Mouse (Mus musculus) MN1 (cell line): Measurements from ENCODE around the gene Paxx.

Experiments used
- DNase-seq: peaks from one replicate; pipeline ENCODE4 v3.0.0-alpha.2; 2016; ENCODE audit warnings: low spot score

Paxx gene

DNA sequence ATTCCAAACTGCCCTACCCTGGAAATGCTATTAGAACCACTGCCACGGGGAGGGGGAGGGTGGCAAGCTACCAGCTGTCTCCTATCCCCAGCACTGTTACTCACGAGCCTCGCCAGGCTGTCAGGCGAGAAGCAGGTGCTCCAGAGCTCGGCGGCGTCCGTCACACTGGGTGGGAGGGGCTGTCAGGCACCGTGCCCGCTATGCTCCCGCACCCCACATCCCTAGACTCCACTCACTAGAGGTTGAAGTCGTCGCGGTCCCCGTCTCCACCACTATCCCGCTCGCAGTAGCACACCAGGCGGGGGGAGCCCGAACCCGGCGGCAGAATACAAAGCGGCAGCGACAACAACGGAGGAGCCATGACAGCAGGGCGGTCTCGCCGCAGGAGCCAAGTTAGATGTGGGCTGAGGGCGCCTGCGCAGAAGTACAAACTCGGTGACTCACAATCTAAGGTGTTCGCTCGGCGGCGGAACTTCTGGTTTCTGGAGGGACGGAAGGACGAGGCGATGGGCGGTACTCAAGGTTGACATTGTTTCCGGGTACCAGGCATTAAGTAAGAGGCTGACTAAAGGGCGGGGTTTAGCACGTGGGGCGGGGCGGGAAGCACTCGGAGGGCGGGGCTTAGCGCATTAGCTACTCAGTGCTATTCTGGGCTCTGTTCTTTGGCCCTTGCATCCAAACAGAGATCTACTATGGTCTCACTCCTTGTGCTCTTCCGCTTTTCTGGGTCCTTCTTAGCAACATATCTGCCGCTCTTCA, at the start of gene Paxx:
Paxx (minus strand) TSS at position 544 of the 759 bp plus-strand sequence.
- DNase-seq: peak; percentile 94

DNA sequence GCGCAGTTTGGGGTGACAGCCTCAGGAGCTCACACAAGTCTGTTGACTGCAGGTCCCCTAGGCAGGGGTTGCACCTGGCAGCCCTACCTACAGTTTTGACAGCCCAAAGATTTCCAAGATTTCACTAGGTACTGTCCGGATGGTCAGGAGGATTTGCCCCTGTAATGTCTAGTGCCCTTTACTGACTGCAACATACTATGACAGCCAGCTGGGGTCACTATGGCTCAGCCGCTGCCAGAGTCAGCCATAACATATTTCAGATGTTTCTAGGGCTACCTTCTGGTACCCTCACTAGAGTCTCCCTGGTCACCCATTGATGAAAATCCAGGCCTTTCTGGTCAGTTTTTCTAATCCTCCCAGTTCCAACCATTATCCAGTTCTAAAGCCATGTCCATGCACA, 49.0 kb upstream of the Paxx start:
- DNase-seq: no peak

DNA sequence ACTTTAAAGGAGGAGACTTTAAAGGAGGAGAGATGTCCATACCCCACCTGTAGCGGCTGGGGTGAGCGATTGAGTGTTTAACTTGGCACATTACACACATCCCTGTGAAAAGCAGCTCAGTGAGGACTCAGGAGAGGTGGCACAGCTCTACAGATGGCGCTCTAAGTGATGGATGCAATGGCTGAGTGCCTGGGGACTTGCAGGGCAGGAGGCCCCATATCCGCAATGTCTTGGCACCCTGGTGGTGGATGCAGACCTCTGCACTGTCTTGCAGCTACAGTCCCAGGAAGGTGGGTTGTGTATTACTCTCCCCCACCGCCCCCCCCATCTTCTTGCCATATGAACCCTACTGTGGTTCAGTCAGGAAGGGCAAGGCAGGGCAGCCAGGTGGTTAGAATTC, 46.1 kb upstream of the Paxx start:
- peak; percentile 21 for DNase-seq

DNA sequence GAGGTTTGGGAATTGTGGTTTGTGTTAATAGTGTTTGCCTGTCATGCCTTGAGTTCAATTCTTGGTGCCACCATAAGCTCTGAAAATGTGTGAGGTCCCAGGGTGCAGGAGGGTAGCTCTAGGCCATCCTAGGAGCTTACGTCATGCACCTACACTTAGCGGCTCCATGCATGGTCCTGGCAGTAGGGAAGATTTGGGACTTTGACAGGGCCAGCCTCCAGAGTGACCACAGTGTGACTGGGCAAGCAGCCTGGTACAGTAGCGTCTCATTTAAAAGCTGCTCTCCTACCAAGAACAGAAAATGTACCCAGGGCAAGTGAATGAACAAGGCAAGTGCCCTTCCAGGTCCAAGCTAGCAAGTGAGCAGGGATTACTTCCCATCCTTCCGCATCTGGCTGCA, 45.0 kb upstream of the Paxx start:
- no peak for DNase-seq

DNA sequence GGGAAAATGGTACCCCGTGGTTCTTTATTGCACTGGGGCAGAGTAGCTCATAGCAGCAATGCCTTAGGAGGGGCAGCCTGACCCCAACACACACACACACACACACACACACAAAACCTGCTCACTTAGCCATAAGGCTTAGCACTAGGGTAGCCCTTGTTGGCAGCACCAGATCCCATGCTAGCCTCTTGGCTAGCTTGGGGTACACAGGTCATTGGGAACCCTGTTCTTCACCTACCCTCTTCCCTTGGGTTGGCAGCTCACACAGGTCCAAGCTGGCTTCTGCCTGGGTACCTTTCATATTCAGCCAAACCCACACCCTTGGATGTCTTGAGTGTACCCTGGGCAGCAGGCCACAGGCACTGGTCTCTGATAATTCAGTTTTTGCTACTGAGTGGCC, 44.1 kb upstream of the Paxx start:
- no peak for DNase-seq

DNA sequence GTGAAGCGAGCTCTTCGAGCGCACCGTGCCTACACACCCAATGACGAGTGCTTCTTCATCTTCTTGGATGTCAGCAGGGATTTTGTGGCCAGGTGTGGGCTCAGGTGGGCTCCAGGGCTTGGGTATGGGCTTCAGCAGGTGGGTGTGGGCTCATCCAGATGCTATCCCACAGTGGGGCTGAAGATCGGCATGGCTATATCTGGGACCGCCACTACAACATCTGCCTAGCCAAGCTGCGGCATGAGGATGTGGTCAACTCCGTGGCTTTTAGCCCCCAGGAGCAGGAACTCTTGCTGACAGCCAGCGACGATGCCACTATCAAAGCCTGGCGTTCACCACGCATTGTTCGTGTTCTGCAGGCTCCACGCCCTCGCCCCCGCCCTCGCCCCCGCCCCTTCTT, 43.6 kb upstream of the Paxx start:
- DNase-seq: no peak

DNA sequence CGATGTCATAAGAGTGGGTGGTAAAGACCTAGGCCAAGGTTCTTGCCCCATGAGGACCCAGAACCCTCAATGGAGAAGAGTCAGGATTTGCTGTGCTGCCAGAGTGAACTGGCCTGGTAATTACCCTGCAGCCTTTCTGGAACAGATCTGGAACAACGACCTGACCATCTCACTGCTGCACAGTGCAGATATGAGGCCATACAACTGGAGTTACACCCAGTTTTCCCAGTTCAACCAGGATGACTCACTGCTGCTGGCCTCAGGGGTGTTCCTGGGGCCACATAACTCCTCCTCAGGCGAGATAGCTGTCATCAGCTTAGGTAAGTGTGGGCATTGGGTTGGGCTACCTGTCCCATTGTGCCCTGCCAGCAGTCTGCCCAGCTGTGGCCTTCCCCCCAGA, 41.8 kb upstream of the Paxx start:
- no peak for DNase-seq

DNA sequence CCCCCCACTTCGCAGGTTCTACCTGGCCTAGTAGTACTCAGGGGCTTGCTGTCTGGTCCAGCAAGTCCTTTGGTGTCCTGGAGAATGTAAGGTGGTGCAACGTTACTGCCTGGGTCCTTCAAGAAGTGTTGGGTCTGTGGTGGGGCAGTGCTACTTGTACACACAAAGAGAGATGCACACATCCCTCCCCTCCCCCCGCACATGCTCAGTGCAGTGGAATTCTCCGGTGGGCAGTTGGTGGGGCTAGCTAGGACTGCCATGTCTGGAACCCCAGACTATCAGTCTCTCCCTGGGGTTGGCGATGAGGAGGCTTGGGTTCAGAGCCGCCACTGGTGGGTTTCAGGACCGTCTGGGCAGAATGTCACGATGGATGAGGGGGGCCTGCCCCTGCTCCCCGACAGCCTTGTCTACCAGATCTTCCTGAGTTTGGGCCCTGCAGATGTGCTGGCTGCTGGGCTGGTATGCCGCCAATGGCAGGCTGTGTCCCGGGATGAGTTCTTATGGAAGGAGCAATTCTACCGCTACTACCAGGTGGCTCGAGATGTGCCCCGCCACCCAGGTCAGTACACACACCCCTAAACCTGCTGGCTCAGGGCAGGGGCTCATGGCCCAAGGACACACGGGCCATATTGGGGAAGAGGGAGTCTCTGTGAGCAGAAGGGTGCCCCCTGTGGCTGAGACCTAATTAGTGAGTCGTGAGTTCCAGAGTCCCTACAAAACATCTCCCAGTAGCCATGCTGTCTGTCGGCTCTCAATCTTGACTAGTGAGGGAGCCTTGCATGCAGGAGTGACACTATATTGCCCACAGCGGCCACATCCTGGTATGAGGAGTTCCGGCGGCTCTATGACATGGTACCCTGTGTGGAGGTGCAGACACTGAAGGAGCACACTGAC, 40.9 kb upstream of the Paxx start, which contains the start of gene C8g:
C8g (minus strand) TSS at position 127 of the 894 bp plus-strand sequence.
- no peak for DNase-seq

DNA sequence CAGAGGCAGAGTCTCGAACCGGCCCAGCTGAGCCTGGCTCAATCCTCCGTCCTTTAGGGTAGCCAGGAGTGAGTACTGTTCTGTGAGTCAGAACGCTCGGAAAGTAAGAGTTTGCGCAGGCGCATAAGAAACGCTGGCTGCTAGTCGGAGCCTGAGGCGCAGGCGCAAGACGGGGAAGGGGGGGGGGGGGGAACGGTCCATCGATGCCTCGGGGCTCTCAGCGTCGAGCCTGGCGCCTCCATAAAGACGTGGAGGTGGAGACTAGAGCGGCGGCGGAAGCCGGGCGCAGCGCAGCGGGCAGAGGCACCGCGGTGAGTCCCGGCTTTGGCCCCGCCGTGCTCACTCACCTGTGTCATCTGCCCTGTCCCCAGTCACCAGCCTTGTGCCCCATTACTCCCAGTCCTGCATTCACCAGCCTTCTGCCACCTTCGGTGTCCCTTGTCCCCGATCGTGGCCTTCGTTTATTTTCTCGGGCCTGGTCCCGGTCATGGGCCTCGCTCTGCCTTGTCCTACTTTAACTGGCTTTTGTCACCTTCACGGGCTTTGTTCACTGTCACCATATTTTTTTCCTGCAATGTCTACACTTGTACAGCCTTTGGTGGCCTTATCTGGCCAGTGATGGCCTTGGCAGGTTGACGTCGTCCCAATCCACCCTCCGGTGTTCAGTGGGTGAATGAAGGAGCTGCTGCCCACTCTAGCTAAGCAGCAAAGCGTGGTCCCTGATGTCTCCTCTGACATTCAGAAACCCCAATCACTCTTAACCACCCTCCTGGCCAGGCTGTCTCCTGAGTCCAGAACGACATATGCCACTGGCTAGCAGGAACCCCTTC, 39.9 kb upstream of the Paxx start, which contains the start of gene Fbxw5:
Fbxw5 (plus strand) TSS at position 175 of the 830 bp plus-strand sequence.
- peak; percentile 95 for DNase-seq

DNA sequence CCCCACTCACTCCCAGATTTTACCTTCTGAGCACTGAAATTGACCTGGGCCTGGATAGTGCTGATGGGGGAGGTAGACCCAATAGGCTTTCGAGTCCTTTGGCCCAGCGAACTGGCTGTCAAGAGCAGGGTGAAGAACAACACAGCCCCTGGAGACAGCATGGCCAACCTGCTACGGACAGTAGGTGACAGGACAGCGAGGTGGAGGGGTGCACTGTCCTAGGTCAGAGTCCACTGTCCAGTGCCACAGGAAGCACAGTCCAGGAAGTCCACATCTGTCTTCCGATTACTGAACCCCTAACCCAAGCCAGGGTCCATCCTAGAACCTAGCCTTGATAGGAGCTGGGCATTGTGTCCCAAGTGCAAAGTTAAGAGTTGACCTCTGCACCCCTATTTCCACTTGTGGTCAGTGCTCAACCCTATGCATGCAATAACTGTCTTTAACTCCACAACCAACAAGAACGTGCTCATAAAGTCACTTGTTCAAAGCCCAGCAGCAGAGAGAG, 39.2 kb upstream of the Paxx start:
- no peak for DNase-seq

DNA sequence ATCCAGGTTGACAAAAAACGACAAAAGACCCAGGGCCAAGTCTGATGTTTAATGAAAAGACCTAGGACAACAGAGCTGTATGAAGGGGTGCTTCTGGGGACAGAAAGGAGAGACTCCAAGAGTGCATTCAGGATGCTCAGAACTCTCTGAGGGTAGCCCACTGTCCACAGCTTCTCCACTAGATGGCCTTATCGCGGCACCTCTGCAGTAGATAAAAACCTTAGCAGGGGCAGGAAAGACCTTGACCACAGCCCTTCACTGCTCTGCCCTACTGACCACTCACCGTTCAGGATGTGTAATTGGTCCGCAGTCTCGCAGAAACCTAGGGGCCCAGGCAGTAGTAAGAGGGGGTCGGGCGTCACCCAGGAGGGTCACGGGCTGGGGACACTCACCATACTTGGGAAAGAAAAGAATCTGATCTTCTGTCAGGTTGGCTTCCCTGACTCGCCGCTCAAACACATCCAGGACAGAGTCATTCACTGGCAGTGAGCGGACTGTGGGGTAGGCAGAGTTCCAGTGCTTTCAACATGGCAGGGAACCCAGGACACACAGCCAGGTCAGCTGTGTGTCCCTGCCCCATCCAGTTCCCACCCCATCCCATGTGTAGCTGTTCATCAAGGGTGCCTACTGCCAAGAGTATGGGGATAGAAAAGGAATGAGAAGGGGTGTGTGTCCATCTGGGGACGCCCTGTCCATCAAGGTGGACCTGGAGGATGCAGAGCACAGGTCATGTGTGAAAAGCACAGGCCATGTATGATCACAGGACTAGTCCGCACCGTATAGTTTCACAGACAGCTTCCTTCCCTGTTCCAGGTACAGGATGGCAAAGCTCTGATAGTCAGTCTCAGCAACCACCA, 38.0 kb upstream of the Paxx start:
- DNase-seq: no peak

DNA sequence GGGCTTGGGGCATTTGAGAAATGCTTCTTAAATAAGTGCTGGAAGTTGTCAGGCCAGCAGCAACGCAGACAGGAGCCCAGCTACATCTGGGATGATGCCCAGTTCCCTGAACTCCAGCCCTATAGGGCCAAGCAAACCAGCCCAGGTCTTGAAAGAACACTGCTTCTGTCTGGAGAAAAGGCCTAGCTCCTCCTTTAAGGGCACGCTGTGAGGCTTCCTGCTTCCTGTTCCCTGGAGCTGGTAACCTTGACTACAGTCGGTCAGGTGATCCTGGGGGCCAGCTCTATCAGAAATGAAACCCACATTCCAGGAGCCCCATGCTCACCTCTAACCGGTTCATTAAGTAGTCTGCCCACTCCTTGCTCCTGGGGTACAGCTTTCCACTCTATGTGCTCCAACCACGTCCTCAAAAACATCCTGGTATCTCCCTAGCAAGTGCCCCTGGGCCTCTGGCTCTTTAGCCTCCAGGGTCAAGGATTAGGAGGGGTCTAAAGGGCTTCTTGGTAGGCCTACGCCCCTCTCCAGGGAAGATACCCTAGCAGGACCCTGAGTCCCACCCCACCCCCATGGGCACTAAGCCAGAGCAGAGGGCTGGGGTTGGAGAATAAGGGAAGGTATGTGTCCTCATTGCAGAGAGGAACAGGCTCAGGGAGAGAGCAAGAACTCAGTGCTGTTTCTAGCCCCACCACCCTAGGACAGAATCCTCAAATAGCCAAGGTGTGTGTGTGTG, 37.1 kb upstream of the Paxx start:
- DNase-seq: peak; percentile 32

DNA sequence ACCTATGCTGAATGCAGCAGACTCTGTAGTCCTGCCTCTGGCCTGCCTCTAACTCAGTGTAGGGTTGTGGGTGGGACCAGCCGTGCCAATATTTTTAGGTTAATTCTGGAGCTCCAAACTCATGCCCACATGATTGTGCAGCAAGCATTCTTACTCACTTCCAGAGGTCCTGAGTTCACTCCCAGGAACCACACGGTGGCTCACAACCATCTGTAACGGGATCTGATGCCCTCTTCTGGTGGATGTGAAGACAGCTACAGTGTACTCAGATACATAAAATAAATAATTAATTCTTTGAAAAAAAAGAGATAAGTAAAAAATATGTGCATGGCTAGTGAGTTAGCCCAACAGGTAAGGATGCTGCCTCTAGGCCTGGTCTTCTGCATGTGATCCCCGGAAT, 35.6 kb upstream of the Paxx start:
- peak; percentile 31 for DNase-seq

DNA sequence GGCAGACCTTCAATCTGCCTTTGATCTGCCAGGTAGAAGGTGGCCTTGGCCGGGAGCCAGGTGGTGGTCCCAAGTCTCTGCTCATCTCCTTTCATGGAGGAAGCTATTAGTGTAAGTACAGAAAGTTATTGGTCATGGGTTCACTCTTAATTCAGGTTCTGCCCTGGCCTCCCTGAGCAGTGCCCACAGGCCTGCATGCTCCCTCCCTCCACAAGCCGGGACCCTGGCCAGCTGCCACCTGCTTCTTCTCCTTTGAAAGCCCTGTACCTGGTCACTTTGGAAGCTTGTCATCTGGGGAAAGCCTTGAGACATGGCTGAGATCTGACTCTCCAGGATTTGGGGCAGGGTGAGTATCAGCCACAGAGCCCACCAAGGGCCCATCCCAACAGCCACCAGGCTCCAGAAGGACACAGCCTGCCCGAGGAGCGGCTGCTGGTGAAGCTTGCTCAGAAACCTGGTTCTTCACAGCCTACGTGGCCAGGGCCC, 32.6 kb upstream of the Paxx start, which contains the start of gene Lcn12:
Lcn12 (minus strand) TSS at position 436 of the 486 bp plus-strand sequence.
- DNase-seq: no peak

DNA sequence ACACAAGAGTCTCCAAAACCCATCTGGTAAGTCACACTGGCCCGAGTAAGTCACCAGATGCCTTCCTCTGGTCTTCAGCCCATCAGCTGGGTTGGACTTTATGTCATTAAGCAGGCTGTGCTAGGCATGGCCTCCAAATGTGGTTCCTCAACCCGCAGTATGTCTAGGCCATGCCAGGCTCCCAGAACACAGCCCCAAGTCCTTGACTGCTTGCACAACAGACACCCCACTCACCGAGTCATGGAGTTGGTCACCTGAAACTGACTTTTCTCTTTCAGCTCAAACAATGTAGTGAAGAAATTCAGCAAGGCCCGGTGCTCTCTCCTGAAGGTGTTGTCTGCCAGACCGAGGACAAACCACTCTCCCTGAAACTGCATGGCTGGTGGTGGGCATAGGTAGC, 32.1 kb upstream of the Paxx start:
- DNase-seq: no peak

DNA sequence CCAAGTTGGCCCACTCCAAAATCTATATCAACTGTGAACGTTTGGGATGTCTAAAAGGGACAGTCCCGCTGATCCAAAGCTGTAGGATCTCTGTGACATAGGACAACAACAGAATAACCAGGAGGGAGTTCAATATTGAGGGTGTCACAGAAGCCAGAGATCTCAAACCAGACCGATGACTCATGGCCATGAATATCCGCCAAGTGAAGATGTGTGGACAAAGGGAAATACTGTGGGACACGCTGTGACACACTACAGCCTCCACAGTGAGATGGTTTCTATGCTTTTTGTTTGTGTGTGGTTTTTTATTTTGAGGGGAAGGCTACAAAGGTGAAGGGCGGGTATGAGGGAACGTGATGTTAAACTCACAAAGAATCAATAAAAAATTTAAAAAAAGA, 27.8 kb upstream of the Paxx start:
- no peak for DNase-seq

DNA sequence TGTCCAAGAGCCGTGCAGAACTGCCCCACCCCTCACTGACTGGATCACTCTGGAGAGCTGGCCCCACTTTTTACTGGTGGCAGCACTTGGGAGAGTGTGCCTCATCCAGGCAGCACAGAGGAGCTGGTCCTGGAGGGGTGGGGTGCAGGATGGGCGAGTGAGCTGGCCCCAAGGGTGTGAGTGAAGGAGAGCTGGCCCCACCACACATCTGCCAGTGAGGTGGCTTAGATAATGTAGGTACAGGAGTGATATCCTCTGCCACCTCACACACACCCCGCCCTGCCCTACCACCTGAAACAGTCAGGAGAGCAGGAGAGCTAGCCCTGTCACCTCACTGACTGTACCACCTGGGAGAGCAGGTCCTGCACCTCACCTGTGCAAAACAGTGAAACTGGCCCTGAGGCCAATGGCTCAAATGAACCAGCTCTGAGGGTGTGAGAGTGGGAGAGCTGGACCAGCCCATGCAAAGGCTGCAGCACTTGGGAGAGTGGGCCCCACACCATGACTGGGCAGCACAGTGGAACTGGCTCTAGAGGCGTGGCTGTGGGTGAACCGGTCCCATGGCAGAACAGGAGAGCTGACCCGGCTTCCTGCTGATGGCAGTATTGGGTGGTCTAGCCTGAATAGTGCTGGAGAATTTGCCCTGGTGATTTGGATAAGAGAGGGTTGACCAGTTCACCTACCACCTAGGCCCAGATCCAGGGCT, 27.2 kb upstream of the Paxx start:
- DNase-seq: no peak

DNA sequence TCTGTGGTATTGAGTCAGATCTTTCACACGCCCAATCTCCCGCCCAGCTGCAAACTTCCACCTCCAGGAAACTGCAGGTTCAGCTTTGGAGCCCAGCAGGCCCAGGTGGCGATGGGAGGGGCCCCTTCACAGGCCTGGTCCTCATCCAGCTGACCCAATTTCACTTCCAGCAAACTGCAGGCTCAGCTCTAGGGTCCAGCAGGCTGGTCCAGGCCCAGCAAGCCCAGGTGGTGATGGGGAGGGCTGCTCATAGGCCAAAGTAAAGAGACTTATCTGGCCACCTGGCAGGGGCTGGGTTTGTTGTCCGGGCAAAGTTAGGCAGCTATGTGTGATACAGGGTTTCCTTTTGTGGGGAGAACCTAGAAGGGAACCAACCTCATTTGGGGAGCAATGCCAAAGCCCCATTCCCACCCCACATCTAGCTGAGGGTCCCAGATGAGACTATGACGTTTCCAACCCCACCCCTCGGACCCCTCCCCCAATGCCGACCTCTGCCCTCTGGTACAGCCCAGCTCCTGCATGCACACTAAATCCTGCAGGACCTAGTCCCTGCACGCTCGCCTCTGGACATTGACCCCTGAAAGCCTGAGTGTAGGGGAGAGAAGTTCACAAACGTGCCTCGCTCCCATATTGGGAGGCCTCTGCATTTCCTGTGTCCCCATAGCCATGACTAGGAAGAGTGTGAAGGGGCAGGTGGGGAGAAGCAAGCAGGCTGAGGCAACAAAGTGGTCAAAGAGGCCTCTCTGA, 24.2 kb upstream of the Paxx start:
- no peak for DNase-seq

DNA sequence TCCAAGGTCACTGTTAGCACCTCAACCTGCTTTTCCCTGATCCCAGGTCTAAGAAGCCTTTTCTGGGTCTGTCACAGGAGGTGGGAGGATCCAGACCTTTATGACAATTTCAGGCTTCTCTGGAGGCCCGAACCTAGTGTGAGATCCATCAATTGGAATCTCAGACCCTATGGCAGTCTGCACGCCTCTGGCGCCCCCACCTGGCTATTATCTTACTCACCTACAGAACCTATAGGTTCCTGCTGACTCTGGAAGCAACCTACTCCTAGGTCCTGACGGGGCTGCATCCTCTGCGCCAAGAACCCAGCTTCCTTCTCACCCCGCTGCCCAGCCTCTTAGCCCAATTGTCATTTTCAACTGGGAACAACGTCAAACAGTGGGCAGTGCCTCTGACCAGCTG, 22.1 kb upstream of the Paxx start:
- peak; percentile 68 for DNase-seq
